Mouse (Mus musculus) stomach, embryonic 15.5 days (tissue): ENCODE measurements around the gene Mars. TPM values are rescaled to one million over a fixed set of nuclear protein-coding genes. Genes with fewer than 3 reads are reported as not detected.

ENCODE experiments used
- ATAC-seq: fragments of 200-750 bp; cut with Nextera tagmentation; 2 replicates; pipeline ENCODE4 v1.8.0; 2017; ENCODE audit warnings: low read depth, moderate number of reproducible peaks, moderate TSS enrichment; ENCODE audit not compliant: insufficient read depth, low FRiP score
- H3K27ac ChIP-seq: fragments of 300-500 bp; sonication (generic); 2 replicates; pipeline ENCODE4 v1.5.1; 2015; ENCODE audit warnings: mild to moderate bottlenecking, inconsistent platforms
- H3K27me3 ChIP-seq: fragments of 300-500 bp; sonication (generic); replicated peaks from 2 replicates; pipeline ENCODE4 v1.6.1; 2015; ENCODE audit warnings: inconsistent platforms
- H3K36me3 ChIP-seq: fragments of 300-500 bp; sonication (generic); 2 replicates; pipeline ENCODE4 v1.6.1; 2015; ENCODE audit warnings: inconsistent platforms
- H3K4me1 ChIP-seq: fragments of 300-500 bp; sonication (generic); 2 replicates; pipeline ENCODE4 v1.6.1; 2015; ENCODE audit warnings: inconsistent platforms
- H3K4me2 ChIP-seq: fragments of 300-500 bp; sonication (generic); 2 replicates; pipeline ENCODE4 v1.6.1; 2015; ENCODE audit warnings: mild to moderate bottlenecking, inconsistent platforms
- H3K4me3 ChIP-seq: fragments of 300-500 bp; sonication (generic); replicated peaks from 2 replicates; pipeline ENCODE4 v1.5.1; 2015; ENCODE audit warnings: inconsistent platforms
- H3K9ac ChIP-seq: fragments of 300-500 bp; sonication (generic); 2 replicates; pipeline ENCODE4 v1.6.1; 2015; ENCODE audit warnings: inconsistent platforms
- H3K9me3 ChIP-seq: fragments of 300-500 bp; sonication (generic); 2 replicates; pipeline ENCODE4 v1.6.1; 2016; ENCODE audit warnings: inconsistent platforms
- WGBS: fragments of 180-500 bp; shearing (Covaris S2); methylation state at CpG from one replicate; pipeline ENCODE4 v1.1.7; 2015; 5-methylcytosine and 5-hydroxymethylcytosine counted together
- polyA plus RNA-seq: library from polyadenylated mRNA; unstranded; fragments of >200 nt; fragmentation: Nextera tagmentation; extraction: Ambion mirVana; gene quantifications from 2 replicates; pipeline ENCODE4 v1.2.1, GENCODE M21; 2015

Gene Mars
- polyA plus RNA-seq, 1 experiment from 2014 or later = 110 TPM

DNA sequence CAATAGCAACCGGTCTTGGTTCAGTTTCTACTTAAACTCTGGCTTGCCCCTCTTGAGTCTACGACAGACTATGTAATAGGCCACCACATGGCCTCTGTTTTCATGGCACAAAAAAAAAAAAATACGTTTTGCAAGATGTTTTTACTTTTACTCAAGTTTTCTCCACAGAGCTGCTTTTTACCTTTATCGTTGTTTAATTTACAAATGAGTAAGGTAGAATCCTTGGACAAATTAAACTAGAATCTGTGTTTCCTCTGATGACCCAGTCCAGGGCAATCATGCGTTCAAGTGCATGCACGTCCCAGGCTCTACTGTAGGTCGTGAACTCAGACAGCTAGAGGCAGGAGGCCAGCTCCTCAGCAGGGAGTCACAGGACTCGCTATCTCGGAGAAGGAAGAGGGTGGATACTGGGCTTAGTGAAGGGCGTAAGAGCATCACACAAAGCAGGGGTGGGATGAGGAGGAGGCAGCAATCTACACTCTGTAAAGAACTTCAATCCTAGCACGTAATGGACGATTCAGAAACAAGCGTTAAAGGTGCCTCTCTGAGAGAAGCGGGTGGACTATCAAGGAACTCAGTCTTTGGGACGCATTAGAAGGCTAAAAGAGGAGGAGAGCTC is 21.9 kb downstream of the Mars start:
- H3K9ac ChIP-seq = peak overlapping the region; percentile 67; the same call in 1 of the 2 replicates
- peaks cover 56% of the 10 kb centered on the region for H3K4me1 ChIP-seq
- ATAC-seq = peak; percentile 12; the same call in 1 of the 2 replicates

DNA sequence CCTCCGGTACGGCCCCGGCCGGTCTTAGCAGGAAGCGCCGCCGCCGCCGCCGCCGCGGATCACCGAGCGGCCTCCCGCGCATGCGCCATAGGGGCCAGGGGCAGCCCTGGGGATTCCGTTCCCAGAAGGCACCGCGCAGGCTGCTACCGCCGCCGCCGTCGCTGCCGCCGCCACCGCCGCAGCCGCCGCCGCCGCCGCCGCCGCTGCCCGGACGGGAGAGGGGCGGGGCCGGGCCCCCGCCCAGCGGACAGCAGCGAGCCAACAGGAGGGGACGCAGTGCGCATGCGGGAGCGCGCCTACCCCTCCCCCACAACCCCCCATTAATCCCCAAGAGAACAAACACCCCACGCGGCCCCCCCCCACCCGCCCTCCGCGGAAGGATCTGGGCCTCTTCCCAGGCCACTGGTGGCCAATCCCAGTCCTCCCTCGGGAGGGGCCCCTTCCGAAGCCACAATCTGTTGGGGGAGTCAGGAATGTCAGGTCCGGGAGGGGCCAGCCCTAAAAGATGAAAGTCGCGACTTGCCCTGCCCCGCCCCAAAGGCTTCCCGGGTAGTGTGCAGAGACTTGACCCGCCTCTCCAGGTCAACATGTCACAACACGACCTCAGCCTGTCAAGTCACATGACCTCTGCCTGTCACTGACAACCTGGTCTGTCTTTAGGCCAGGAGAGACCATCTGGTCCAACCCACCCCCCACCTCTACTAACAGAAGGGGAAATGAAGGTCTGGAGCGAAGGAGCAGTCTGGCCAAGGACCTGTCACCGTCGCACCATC is 22.6 kb downstream of the Mars start, which contains the start of gene Mbd6:
Gene Mbd6 (minus strand): TSS at position 219 of the 773 bp plus-strand sequence.
- no peaks in the 10 kb centered on the region for H3K9me3 ChIP-seq
- under 1% methylated on average over 26 of the region's 65 CpGs for WGBS
- peak within 1 kb of the TSS; percentile 71 for H3K4me3 ChIP-seq
- H3K36me3 ChIP-seq = peaks cover 23% of the 10 kb centered on the region
- H3K9ac ChIP-seq = peak within 1 kb of the TSS; percentile 67
- H3K27ac ChIP-seq = peak within 1 kb of the TSS; percentile 100
- ATAC-seq = peak; percentile 32
- H3K4me1 ChIP-seq = peaks cover 56% of the 10 kb centered on the region
- no peaks in the 10 kb centered on the region for H3K27me3 ChIP-seq
- H3K4me2 ChIP-seq = peak within 1 kb of the TSS; percentile 86

More for the DNA sequence above, 21.9 kb downstream of the Mars start:
- Histone ChIP-seq H3K27ac (peak overlapping the region; percentile 100), H3K27me3 (no peaks in the 10 kb centered on the region), H3K36me3 (peaks cover 25% of the 10 kb centered on the region), H3K4me3 (peak overlapping the region; percentile 71), H3K4me2 (peak overlapping the region; percentile 86), H3K9me3 (no peaks in the 10 kb centered on the region)
- WGBS = 1% methylated on average over 15 of the region's 15 CpGs

DNA sequence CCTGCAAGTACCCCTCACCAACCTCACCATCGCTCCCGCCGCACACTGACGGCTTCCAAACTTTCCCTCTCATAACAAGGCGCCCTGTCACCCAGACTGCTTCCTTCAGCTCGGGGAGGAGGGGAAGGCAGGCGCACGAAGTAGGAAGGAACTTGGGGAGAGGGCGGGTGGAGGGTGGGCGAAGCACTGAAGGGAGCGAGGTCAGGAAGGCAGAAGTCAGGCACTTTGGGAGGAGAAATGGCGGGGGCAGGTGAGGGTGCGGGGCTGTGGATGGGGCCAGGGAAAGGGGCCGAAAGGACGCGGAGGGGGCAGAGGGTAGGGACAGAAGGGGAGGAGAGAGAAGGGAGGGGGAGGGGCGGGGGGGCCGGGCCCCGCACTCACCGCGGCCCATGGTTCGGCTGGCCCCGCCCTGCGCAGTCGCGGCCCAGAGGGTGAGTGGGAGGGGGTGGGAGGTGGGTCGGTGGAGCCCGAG is 23.2 kb downstream of the Mars start:
- H3K9ac ChIP-seq = peak overlapping the region; percentile 67
- H3K27ac ChIP-seq = peak overlapping the region; percentile 100
- peaks cover 53% of the 10 kb centered on the region for H3K4me1 ChIP-seq
- 1% methylated on average over 13 of the region's 28 CpGs for WGBS
- no peaks in the 10 kb centered on the region for H3K27me3 ChIP-seq
- H3K4me3 ChIP-seq = peak overlapping the region; percentile 71
- H3K36me3 ChIP-seq = peaks cover 24% of the 10 kb centered on the region
- ATAC-seq = peak; percentile 6
- H3K4me2 ChIP-seq = peak overlapping the region; percentile 86
- no peaks in the 10 kb centered on the region for H3K9me3 ChIP-seq

DNA sequence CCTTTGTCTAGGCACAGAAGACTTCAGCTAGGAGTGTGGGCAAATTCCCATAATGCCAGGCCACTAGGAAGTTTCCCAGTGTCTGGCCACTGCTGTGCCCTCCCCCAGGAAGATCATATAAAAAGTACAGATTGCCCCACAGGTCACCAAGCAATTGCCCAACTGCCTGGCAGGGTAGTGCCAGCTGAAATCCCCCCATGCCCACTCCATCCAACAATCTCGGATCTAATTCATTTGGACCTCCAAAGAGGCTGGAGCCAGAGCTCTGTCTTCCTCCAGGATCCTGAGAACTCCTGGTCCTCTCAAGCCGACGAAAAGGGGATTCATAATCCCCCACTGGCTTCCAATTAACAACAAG is 23.7 kb downstream of the Mars start:
- H3K27me3 ChIP-seq = no peaks in the 10 kb centered on the region
- no peaks in the 10 kb centered on the region for H3K9me3 ChIP-seq
- 0% methylated on average over 3 of the region's 3 CpGs for WGBS
- peaks cover 50% of the 10 kb centered on the region for H3K4me1 ChIP-seq
- peak overlapping the region; percentile 86 for H3K4me2 ChIP-seq
- H3K36me3 ChIP-seq = peaks cover 28% of the 10 kb centered on the region
- H3K4me3 ChIP-seq = peak overlapping the region; percentile 71
- peak overlapping the region; percentile 67 for H3K9ac ChIP-seq
- no peak for ATAC-seq
- H3K27ac ChIP-seq = peak overlapping the region; percentile 100

DNA sequence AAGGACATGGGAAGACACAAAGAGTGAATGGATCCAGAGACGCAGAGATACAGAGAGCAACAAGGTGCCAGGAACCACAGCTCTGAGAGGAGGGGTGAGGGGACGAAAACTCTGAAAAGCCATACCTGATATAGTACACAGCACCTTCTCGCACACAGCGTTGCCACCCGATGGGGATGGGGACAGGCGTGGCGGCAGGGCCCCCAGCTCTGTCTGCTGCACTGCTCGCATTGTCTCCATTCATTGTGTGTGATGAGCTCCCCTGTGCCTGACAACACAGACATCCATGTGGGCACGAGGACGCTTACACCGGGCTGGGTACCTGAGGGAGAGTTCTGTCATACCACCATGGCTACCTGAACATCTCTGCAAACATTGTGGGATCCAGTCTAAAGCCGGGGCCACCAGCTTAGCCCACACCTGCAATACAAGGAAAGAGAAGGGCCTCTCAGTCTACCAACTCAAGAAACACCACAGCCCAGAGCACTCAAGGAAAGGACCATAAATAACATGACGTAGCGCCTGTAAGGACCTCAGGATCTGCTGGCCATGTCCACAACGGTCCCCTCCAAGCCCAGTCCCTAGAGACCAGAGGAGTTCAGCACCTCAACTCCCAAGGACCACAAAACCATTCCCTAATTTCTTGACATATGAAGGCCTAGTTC is 24.2 kb downstream of the Mars start:
- Histone ChIP-seq H3K4me3 (peak overlapping the region; percentile 71), H3K27ac (peak overlapping the region; percentile 100), H3K9ac (peak overlapping the region; percentile 67), H3K4me2 (peak overlapping the region; percentile 86), H3K4me1 (peaks cover 49% of the 10 kb centered on the region), H3K27me3 (no peaks in the 10 kb centered on the region), H3K36me3 (peaks cover 33% of the 10 kb centered on the region), H3K9me3 (no peaks in the 10 kb centered on the region)
- no peak for ATAC-seq
- WGBS = 56% methylated on average over 15 of the region's 15 CpGs

DNA sequence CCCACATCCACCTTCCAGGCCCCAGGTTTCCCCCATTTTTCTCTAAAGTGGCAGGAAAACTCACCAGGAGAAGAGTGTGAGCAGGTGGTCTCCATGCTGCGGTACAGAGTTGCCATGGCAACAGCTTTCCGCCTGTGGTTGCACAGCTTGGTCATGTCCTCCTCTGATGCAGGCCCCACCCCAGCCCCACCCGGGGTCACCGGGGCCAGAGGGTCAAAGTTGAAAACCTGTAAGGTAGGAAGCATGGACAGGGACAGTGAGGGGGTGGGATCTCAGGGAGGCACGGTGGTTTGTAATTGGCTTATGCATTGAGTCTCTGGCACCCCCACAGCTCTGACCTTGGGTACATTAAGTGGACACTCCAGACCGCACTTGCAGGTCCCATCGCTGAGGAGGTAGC is 24.9 kb downstream of the Mars start:
- ATAC-seq = no peak
- Histone ChIP-seq H3K27me3 (no peaks in the 10 kb centered on the region), H3K36me3 (peaks cover 39% of the 10 kb centered on the region), H3K9ac (no peak overlapping the region), H3K9me3 (no peaks in the 10 kb centered on the region), H3K27ac (no peak overlapping the region), H3K4me3 (peak overlapping the region; percentile 71), H3K4me1 (peaks cover 43% of the 10 kb centered on the region), H3K4me2 (peak overlapping the region; percentile 86)
- 41% methylated on average over 7 of the region's 7 CpGs for WGBS

DNA sequence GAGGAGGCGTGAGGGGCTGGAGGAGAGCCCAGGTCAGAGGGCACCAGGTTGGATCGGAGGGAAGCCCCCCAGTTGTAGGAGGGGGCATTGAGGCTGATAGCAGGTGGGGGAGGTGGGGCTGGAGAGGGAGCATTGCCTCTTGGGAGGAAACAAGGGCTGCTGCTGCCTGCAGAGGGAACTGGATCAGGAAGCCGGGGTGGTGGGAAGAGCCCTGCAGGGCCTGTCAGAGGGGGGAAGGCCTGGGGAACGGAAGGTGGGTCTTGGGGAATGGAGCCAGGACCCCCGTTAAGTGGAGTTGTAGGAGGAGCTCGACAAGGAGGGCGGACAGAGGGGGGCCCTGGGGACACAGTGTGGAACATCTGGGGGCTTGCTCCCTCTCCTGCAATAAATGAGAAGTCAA is 25.4 kb downstream of the Mars start:
- no peaks in the 10 kb centered on the region for H3K27me3 ChIP-seq
- no peak for ATAC-seq
- H3K4me1 ChIP-seq = peaks cover 39% of the 10 kb centered on the region
- no peak overlapping the region for H3K4me3 ChIP-seq
- no peak overlapping the region for H3K27ac ChIP-seq
- WGBS = 63% methylated on average over 7 of the region's 7 CpGs
- 0 out of 2 replicates have a peak overlapping the region, but pooled peaks have one; percentile 0 for H3K4me2 ChIP-seq
- H3K9ac ChIP-seq = no peak overlapping the region
- no peaks in the 10 kb centered on the region for H3K9me3 ChIP-seq
- peaks cover 45% of the 10 kb centered on the region for H3K36me3 ChIP-seq

DNA sequence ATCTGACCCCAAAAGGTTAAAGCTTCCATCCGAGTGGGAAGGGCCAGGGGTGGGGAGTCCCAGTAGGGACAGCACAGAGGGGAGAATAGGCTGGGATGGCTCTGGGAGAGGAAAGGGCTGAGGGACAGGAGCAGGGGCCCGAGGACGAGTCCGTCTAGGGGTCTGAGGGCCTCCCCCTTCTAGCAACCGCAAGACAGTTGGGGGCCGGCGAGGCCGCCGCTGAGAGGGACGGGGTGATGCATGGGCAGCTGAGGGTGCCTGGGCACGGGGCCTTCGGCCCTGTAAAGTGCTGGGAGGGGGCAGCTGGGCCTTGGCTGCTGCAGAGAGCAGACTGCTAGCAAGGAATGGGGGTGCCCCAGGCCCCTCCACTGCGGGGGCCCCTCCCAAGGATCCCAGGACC is 25.9 kb downstream of the Mars start:
- Histone ChIP-seq H3K36me3 (peaks cover 50% of the 10 kb centered on the region), H3K9me3 (no peaks in the 10 kb centered on the region), H3K4me2 (0 out of 2 replicates have a peak overlapping the region, but pooled peaks have one; percentile 10), H3K4me3 (no peak overlapping the region), H3K27ac (no peak overlapping the region), H3K4me1 (peaks cover 39% of the 10 kb centered on the region), H3K9ac (no peak overlapping the region), H3K27me3 (no peaks in the 10 kb centered on the region)
- no peak for ATAC-seq
- WGBS = 74% methylated on average over 13 of the region's 13 CpGs

DNA sequence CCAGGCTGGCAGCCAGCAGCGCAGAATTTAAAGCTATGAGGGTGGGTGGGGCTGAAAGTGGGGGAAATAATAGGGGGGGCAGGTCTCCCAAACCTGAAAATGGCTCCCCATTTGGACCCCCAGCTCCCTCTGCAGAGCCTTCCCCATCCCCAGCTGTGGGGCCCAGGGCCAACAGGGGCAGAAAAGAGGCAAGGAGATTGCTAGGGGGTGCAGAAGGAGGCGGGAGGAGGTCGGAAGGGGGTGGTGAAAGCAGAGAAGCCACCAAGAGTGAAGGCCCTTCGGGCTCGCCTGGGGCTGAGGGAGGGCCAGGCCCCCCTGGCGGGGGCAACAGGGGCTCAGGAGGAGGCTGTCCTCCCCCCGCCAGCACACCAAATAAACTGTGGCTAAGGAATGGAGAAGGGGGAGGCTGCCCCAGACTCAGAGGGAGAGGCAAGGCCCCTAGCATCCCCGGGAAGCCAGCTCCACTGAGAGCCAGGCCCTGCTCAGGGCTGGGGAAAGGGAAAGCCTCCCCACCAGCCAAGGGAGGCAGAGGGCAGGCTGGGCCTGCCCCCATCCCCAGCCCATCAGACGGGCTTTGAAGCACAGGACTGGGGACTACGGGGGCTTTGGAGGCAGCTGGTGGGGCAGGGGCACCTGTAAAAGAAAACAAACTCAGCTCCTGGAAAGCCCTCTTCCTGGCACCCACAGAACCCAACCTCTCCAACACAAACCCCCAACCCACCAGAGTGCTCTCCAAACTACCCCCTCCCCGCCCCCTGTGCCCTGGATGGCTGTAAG is 26.7 kb downstream of the Mars start:
- H3K27me3 ChIP-seq = no peaks in the 10 kb centered on the region
- peaks cover 39% of the 10 kb centered on the region for H3K4me1 ChIP-seq
- H3K27ac ChIP-seq = no peak overlapping the region; the same call in 1 of the 2 replicates
- WGBS = 72% methylated on average over 11 of the region's 11 CpGs
- no peak overlapping the region for H3K4me2 ChIP-seq
- no peaks in the 10 kb centered on the region for H3K9me3 ChIP-seq
- no peak for ATAC-seq
- no peak overlapping the region for H3K9ac ChIP-seq
- H3K36me3 ChIP-seq = peaks cover 50% of the 10 kb centered on the region
- H3K4me3 ChIP-seq = no peak overlapping the region

DNA sequence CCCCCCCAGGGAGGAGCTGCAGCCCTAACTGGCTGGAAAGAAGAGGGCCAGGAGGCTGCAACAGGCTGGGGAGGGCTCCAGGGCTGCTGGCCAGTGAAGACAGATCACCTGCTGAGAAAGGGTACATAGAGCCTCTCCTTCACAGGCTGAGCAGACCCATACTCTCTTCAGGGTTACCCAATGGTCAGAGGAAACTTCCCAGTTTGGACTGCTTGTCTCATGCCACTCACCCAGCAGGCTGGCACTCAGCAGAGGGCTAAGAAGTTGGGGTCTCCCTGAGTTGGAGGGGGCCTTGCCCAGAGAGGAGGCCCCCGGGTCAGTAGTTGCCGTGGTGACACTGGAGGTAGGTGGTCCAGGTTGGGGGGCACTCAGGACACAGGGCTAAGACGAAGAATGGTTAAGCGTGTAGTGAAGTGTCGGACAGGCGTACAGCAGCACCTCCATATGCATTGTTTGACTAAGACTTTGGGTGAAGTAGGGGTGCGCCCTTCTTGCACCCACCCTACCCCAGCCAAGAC is 27.4 kb downstream of the Mars start:
- 91% methylated on average over 7 of the region's 7 CpGs for WGBS
- no peaks in the 10 kb centered on the region for H3K27me3 ChIP-seq
- no peak overlapping the region for H3K27ac ChIP-seq
- H3K4me2 ChIP-seq = no peak overlapping the region
- H3K36me3 ChIP-seq = peaks cover 56% of the 10 kb centered on the region
- H3K9me3 ChIP-seq = no peaks in the 10 kb centered on the region
- no peak overlapping the region for H3K9ac ChIP-seq
- H3K4me1 ChIP-seq = peaks cover 35% of the 10 kb centered on the region
- ATAC-seq = no peak
- H3K4me3 ChIP-seq = no peak overlapping the region

DNA sequence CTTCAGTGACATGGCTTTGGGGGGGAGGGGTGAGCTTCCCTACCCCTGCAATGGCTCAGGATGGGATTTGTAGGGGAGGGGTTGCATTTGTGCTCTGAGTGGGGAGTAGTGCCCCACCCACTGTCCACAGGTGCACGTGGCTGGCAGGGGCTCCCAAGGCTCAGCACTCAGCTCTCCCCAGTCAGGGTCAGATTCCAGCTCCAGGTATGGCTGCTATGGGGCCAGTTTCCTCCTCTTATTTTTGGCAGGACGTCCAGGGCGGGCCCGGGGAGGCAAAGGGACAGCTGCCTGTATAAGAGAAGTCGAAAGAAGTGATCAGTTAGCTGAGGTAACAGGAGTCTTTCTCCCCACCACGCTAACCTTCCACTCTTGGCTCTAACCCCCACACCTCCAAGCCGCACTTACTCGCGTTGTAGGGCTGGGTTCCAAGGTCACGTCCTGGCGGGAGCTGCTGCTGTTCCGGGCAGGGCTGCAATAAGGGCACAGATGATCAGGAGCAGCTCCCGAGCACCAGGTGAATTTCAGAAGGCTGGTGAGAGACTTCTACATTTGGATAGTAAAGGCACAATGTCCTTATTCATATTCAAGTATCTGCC is 28.9 kb downstream of the Mars start:
- 74% methylated on average over 13 of the region's 13 CpGs for WGBS

More for the DNA sequence above, 28.9 kb downstream of the Mars start:
- peaks cover 33% of the 10 kb centered on the region for H3K4me1 ChIP-seq
- no peaks in the 10 kb centered on the region for H3K9me3 ChIP-seq
- H3K36me3 ChIP-seq = peaks cover 68% of the 10 kb centered on the region
- no peak overlapping the region for H3K4me3 ChIP-seq
- H3K27ac ChIP-seq = no peak overlapping the region
- H3K27me3 ChIP-seq = no peaks in the 10 kb centered on the region
- no peak overlapping the region for H3K4me2 ChIP-seq
- peak; percentile 5; the same call in 1 of the 2 replicates for ATAC-seq
- H3K9ac ChIP-seq = no peak overlapping the region
